Mouse (Mus musculus): ENCODE measurements at regions not wholly inside any gene's neighbourhood (a gene's known extent, or its start where the extent isn't known, plus 50 kb on each side); places are given as distances from the start of the nearest gene placed in this dataset.
A peak's percentile ranks its signal among the peaks of the same experiment; 100 is the strongest.

- no peak overlapping the region for H3K9ac ChIP-seq
These were observed 152.9 kb downstream of the Cdca7 start for GRCm38 (mm10) chr2:72628626-72629470.

GRCm38 (mm10) chr2:72629691-72630461, 153.9 kb downstream of the Cdca7 start:
- Histone ChIP-seq H3K4me3 (replicated peaks; ENCODE audit: low read length) (no peak overlapping the region), H3K27ac (no peak overlapping the region), H3K9ac (no peak overlapping the region), H3K4me2 (replicated peaks) (no peak overlapping the region), H3K9me3 (ENCODE audit: control insufficient read depth, low read length) (no peaks in the 10 kb centered on the region), H3K36me3 (replicated peaks; ENCODE audit: control insufficient read depth, insufficient read depth) (no peaks in the 10 kb centered on the region), H3K4me1 (replicated peaks; ENCODE audit: control insufficient read depth, insufficient read depth, low read length) (peaks cover 24% of the 10 kb centered on the region), H3K27me3 (ENCODE audit: control insufficient read depth, insufficient read depth, low read length) (no peaks in the 10 kb centered on the region)
- WGBS = 68% methylated on average over 14 of the region's 14 CpGs
- ATAC-seq (ENCODE audit: low FRiP score) (no peak), DNase-seq (ENCODE audit: low spot score) (no peak)

More at GRCm38 (mm10) chr2:72628626-72629470, 152.9 kb downstream of the Cdca7 start:
- DNase-seq (ENCODE audit: low spot score) (no peak), ATAC-seq (ENCODE audit: low FRiP score) (no peak)
- Histone ChIP-seq H3K4me1 (replicated peaks; ENCODE audit: control insufficient read depth, insufficient read depth, low read length) (peaks cover 24% of the 10 kb centered on the region), H3K9me3 (ENCODE audit: control insufficient read depth, low read length) (no peaks in the 10 kb centered on the region), H3K36me3 (replicated peaks; ENCODE audit: control insufficient read depth, insufficient read depth) (no peaks in the 10 kb centered on the region), H3K27ac (peak overlapping the region; percentile 36; the same call in 1 of the 2 replicates), H3K4me3 (replicated peaks; ENCODE audit: low read length) (no peak overlapping the region), H3K4me2 (replicated peaks) (peak overlapping the region; percentile 23), H3K27me3 (ENCODE audit: control insufficient read depth, insufficient read depth, low read length) (no peaks in the 10 kb centered on the region)
- 28% methylated on average over 16 of the region's 16 CpGs for WGBS

GRCm38 (mm10) chr2:72637881-72638620, 162.1 kb downstream of the Cdca7 start:
- H3K4me1 ChIP-seq (replicated peaks; ENCODE audit: control insufficient read depth, insufficient read depth, low read length) = peaks cover 14% of the 10 kb centered on the region
- no peaks in the 10 kb centered on the region for H3K36me3 ChIP-seq (replicated peaks; ENCODE audit: control insufficient read depth, insufficient read depth)
- no peak overlapping the region for H3K4me2 ChIP-seq (replicated peaks)
- no peak overlapping the region for H3K4me3 ChIP-seq (replicated peaks; ENCODE audit: low read length)
- no peaks in the 10 kb centered on the region for H3K27me3 ChIP-seq (ENCODE audit: control insufficient read depth, insufficient read depth, low read length)
- H3K9ac ChIP-seq = no peak overlapping the region
- 41% methylated on average over 9 of the region's 9 CpGs for WGBS
- DNase-seq (ENCODE audit: low spot score) (no peak), ATAC-seq (ENCODE audit: low FRiP score) (peak; percentile 31; the same call in 1 of the 2 replicates)
- peaks cover 6% of the 10 kb centered on the region; the same call in 1 of the 2 replicates for H3K9me3 ChIP-seq (ENCODE audit: control insufficient read depth, low read length)
- H3K27ac ChIP-seq = no peak overlapping the region

- Histone ChIP-seq H3K27me3 (ENCODE audit: control insufficient read depth, insufficient read depth, low read length) (no peaks in the 10 kb centered on the region), H3K4me3 (replicated peaks; ENCODE audit: low read length) (no peak overlapping the region), H3K4me1 (replicated peaks; ENCODE audit: control insufficient read depth, insufficient read depth, low read length) (peaks cover 14% of the 10 kb centered on the region), H3K36me3 (replicated peaks; ENCODE audit: control insufficient read depth, insufficient read depth) (no peaks in the 10 kb centered on the region), H3K9me3 (ENCODE audit: control insufficient read depth, low read length) (peaks cover 6% of the 10 kb centered on the region; the same call in 1 of the 2 replicates), H3K4me2 (replicated peaks) (no peak overlapping the region), H3K27ac (no peak overlapping the region), H3K9ac (no peak overlapping the region)
- 53% methylated on average over 4 of the region's 4 CpGs for WGBS
- DNase-seq (ENCODE audit: low spot score) (no peak), ATAC-seq (ENCODE audit: low FRiP score) (no peak)
These were observed 163.1 kb downstream of the Cdca7 start for GRCm38 (mm10) chr2:72639022-72639421.

GRCm38 (mm10) chr2:72641228-72641627, 165.3 kb downstream of the Cdca7 start:
- H3K9ac ChIP-seq = no peak overlapping the region
- no peaks in the 10 kb centered on the region for H3K36me3 ChIP-seq (replicated peaks; ENCODE audit: control insufficient read depth, insufficient read depth)
- H3K9me3 ChIP-seq (ENCODE audit: control insufficient read depth, low read length) = peaks cover 6% of the 10 kb centered on the region; the same call in 1 of the 2 replicates
- DNase-seq (ENCODE audit: low spot score) = no peak
- no peaks in the 10 kb centered on the region for H3K27me3 ChIP-seq (ENCODE audit: control insufficient read depth, insufficient read depth, low read length)
- H3K4me1 ChIP-seq (replicated peaks; ENCODE audit: control insufficient read depth, insufficient read depth, low read length) = peaks cover 14% of the 10 kb centered on the region
- no peak overlapping the region for H3K4me3 ChIP-seq (replicated peaks; ENCODE audit: low read length)
- no peak for ATAC-seq (ENCODE audit: low FRiP score)
- no peak overlapping the region for H3K4me2 ChIP-seq (replicated peaks)
- no peak overlapping the region for H3K27ac ChIP-seq

- no peak for DNase-seq (ENCODE audit: low spot score)
- no peak for ATAC-seq (ENCODE audit: low FRiP score)
These were observed 168.3 kb downstream of the Cdca7 start for GRCm38 (mm10) chr2:72644151-72644843.

GRCm38 (mm10) chr2:72647642-72648041, 171.7 kb downstream of the Cdca7 start:
- Histone ChIP-seq H3K9me3 (ENCODE audit: control insufficient read depth, low read length) (no peaks in the 10 kb centered on the region), H3K4me2 (replicated peaks) (no peak overlapping the region), H3K27ac (no peak overlapping the region), H3K4me3 (replicated peaks; ENCODE audit: low read length) (no peak overlapping the region), H3K4me1 (replicated peaks; ENCODE audit: control insufficient read depth, insufficient read depth, low read length) (no peaks in the 10 kb centered on the region), H3K36me3 (replicated peaks; ENCODE audit: control insufficient read depth, insufficient read depth) (no peaks in the 10 kb centered on the region), H3K27me3 (ENCODE audit: control insufficient read depth, insufficient read depth, low read length) (no peaks in the 10 kb centered on the region), H3K9ac (no peak overlapping the region)
- DNase-seq (ENCODE audit: low spot score) (no peak), ATAC-seq (ENCODE audit: low FRiP score) (no peak)
- 67% methylated on average over 5 of the region's 5 CpGs for WGBS

More at GRCm38 (mm10) chr2:72644151-72644843, 168.3 kb downstream of the Cdca7 start:
- Histone ChIP-seq H3K4me2 (replicated peaks) (no peak overlapping the region), H3K4me3 (replicated peaks; ENCODE audit: low read length) (no peak overlapping the region), H3K27me3 (ENCODE audit: control insufficient read depth, insufficient read depth, low read length) (no peaks in the 10 kb centered on the region), H3K9ac (no peak overlapping the region), H3K27ac (no peak overlapping the region), H3K36me3 (replicated peaks; ENCODE audit: control insufficient read depth, insufficient read depth) (no peaks in the 10 kb centered on the region), H3K9me3 (ENCODE audit: control insufficient read depth, low read length) (peaks cover 6% of the 10 kb centered on the region; the same call in 1 of the 2 replicates), H3K4me1 (replicated peaks; ENCODE audit: control insufficient read depth, insufficient read depth, low read length) (no peaks in the 10 kb centered on the region)
- WGBS = 88% methylated on average over 10 of the region's 10 CpGs

- Histone ChIP-seq H3K4me2 (replicated peaks) (no peak overlapping the region), H3K4me3 (replicated peaks; ENCODE audit: low read length) (no peak overlapping the region), H3K4me1 (replicated peaks; ENCODE audit: control insufficient read depth, insufficient read depth, low read length) (no peaks in the 10 kb centered on the region), H3K27ac (no peak overlapping the region), H3K27me3 (ENCODE audit: control insufficient read depth, insufficient read depth, low read length) (no peaks in the 10 kb centered on the region), H3K9ac (no peak overlapping the region), H3K36me3 (replicated peaks; ENCODE audit: control insufficient read depth, insufficient read depth) (no peaks in the 10 kb centered on the region), H3K9me3 (ENCODE audit: control insufficient read depth, low read length) (no peaks in the 10 kb centered on the region)
- ATAC-seq (ENCODE audit: low FRiP score) = no peak
- 45% methylated on average over 5 of the region's 5 CpGs for WGBS
- DNase-seq (ENCODE audit: low spot score) = no peak
These were observed 172.3 kb downstream of the Cdca7 start for GRCm38 (mm10) chr2:72648294-72648693.
